Mouse (Mus musculus) heart, embryonic 14.5 days (tissue): ENCODE data around the gene U90926. TPM values are rescaled to one million over a fixed set of nuclear protein-coding genes. Genes with fewer than 3 reads are reported as not detected.
"Not testable (repeated sequence)": the region's sequence is repeated elsewhere in the genome, so short reads cannot be mapped to it uniquely, and the experiment has no call there.

Source experiments
- ATAC-seq: fragments of 200-750 bp; cut with Nextera tagmentation; 2 replicates; pipeline ENCODE4 v1.8.0; 2017; ENCODE audit warnings: low read depth, moderate TSS enrichment; ENCODE audit not compliant: insufficient number of reproducible peaks, insufficient read depth, low FRiP score
- H3K27ac ChIP-seq, 2 experiments: fragments of 200-500 bp in 1 of 2; fragments of 300-500 bp in 1 of 2; sonication (generic) in 1 of 2; replicated peaks in 1 of 2; 2 replicates each; pipeline ENCODE4 v1.5.1; 2012 to 2014; ENCODE audit warnings: low read depth in 2 of 2, low read length in 2 of 2, control low read depth in 1 of 2, mild to moderate bottlenecking in 1 of 2, mixed read lengths in 1 of 2; ENCODE audit not compliant: control insufficient read depth in 1 of 2, insufficient read depth in 1 of 2
- H3K27me3 ChIP-seq: fragments of 300-500 bp; sonication (generic); 2 replicates; pipeline ENCODE4 v1.6.1; 2014; ENCODE audit warnings: mild to moderate bottlenecking, low read length, control low read depth; ENCODE audit not compliant: control insufficient read depth, insufficient read depth
- H3K36me3 ChIP-seq: fragments of 300-500 bp; sonication (generic); 2 replicates; pipeline ENCODE4 v1.6.1; 2014; ENCODE audit warnings: mild to moderate bottlenecking, control low read depth, low read length, mixed read lengths; ENCODE audit not compliant: control insufficient read depth, insufficient read depth
- H3K4me1 ChIP-seq, 2 experiments: fragments of 200-500 bp in 1 of 2; fragments of 300-500 bp in 1 of 2; sonication (generic) in 1 of 2; 2 replicates each; pipeline ENCODE4 v1.6.1; 2012 to 2014; ENCODE audit warnings: low read length in 2 of 2, control low read depth in 1 of 2, mixed read lengths in 1 of 2; ENCODE audit not compliant: control insufficient read depth in 2 of 2, insufficient read depth in 2 of 2
- H3K4me2 ChIP-seq: fragments of 300-500 bp; sonication (generic); 2 replicates; pipeline ENCODE4 v1.6.1; 2014; ENCODE audit warnings: mild to moderate bottlenecking, low read length
- H3K4me3 ChIP-seq, 2 experiments: fragments of 200-500 bp in 1 of 2; fragments of 300-500 bp in 1 of 2; sonication (generic) in 1 of 2; 2 replicates each; pipeline ENCODE4 v1.5.1; 2012 to 2014; ENCODE audit warnings: low read length in 2 of 2, mild to moderate bottlenecking in 2 of 2, control low read depth in 1 of 2, low read depth in 1 of 2, moderate library complexity in 1 of 2; ENCODE audit not compliant: control insufficient read depth in 1 of 2, insufficient read depth in 1 of 2
- H3K9ac ChIP-seq: fragments of 300-500 bp; sonication (generic); 2 replicates; pipeline ENCODE4 v1.6.1; 2014; ENCODE audit warnings: mild to moderate bottlenecking, low read length
- H3K9me3 ChIP-seq: fragments of 300-500 bp; sonication (generic); 2 replicates; pipeline ENCODE4 v1.6.1; 2016; ENCODE audit warnings: low read length, control low read depth; ENCODE audit not compliant: control insufficient read depth
- WGBS: fragments of 180-500 bp; shearing (Covaris S2); extraction: QIAGEN DNeasy Blood & Tissue Kit; methylation state at CpG from one replicate; pipeline ENCODE4 v1.1.7; 2014; 5-methylcytosine and 5-hydroxymethylcytosine counted together
- polyA plus RNA-seq: library from polyadenylated mRNA; unstranded; fragments of >200 nt; fragmentation: Nextera tagmentation; extraction: Ambion mirVana; gene quantifications from 2 replicates; pipeline ENCODE4 v1.2.1, GENCODE M21; 2014

U90926 gene
- polyA plus RNA-seq, 1 experiment from 2014 or later, result not detected

- Histone ChIP-seq H3K9me3 (no peaks in the 10 kb centered on the region), H3K4me3 (no peak overlapping the region), H3K4me2 (no peak overlapping the region), H3K36me3 (peaks cover 92% of the 10 kb centered on the region), H3K27me3 (no peaks in the 10 kb centered on the region), H3K4me1 (no peaks in the 10 kb centered on the region), H3K27ac (no peak overlapping the region), H3K9ac (no peak overlapping the region)
- ATAC-seq, result no peak
- WGBS, result 64% methylated on average over 8 of the region's 8 CpGs
These were observed 16.9 kb downstream of the U90926 start for GRCm38 (mm10) chr5:92198266-92198665.

GRCm38 (mm10) chr5:92196895-92197811 lies 18.1 kb downstream of the U90926 start:
- H3K27ac ChIP-seq, result no peak overlapping the region
- H3K4me3 ChIP-seq, result no peak overlapping the region
- no peak overlapping the region for H3K9ac ChIP-seq
- peaks cover 94% of the 10 kb centered on the region for H3K36me3 ChIP-seq
- WGBS, result 78% methylated on average over 15 of the region's 15 CpGs
- ATAC-seq, result no peak
- no peaks in the 10 kb centered on the region for H3K9me3 ChIP-seq
- no peaks in the 10 kb centered on the region for H3K27me3 ChIP-seq
- H3K4me1 ChIP-seq, result no peaks in the 10 kb centered on the region
- no peak overlapping the region for H3K4me2 ChIP-seq

DNA sequence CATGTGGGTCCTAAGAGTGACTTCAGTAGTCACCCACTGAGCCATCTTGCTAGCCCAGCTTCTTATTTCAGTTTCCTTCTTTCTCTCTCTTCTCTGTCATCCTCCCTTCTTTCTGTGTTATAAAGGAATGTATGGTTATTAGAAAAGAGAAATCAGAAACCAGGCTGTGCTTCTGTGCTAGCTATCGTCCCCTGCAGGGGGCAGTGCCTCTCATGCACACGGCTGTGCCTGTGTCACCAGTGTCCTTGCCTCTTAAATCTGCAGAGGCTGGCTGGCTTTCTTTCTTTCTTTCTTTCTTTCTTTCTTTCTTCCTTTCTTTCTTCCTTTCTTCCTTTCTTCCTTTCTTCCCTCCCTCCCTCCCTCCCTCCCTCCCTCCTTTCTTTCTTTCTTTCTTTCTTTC lies 19.5 kb downstream of the U90926 start:
- H3K4me1 ChIP-seq, H3K27ac ChIP-seq, ATAC-seq, H3K4me3 ChIP-seq, H3K4me2 ChIP-seq, H3K9me3 ChIP-seq, H3K9ac ChIP-seq, H3K27me3 ChIP-seq: not testable (repeated sequence)
- H3K36me3 ChIP-seq, result peaks cover 91% of the 10 kb centered on the region
- 56% methylated on average over 2 of the region's 2 CpGs for WGBS

- 90% methylated on average over 7 of the region's 7 CpGs for WGBS
- Histone ChIP-seq H3K4me2 (no peak overlapping the region), H3K36me3 (peaks cover 86% of the 10 kb centered on the region), H3K4me3 (no peak overlapping the region), H3K9ac (no peak overlapping the region), H3K4me1 (no peaks in the 10 kb centered on the region), H3K27me3 (no peaks in the 10 kb centered on the region), H3K9me3 (peaks cover 8% of the 10 kb centered on the region; the same call in 1 of the 2 replicates), H3K27ac (no peak overlapping the region)
- no peak for ATAC-seq
These were observed 26.2 kb downstream of the U90926 start for GRCm38 (mm10) chr5:92188881-92189483.

GRCm38 (mm10) chr5:92183071-92183830 lies 32.0 kb downstream of the U90926 start:
- H3K36me3 ChIP-seq, result peaks cover 88% of the 10 kb centered on the region
- no peak for ATAC-seq
- no peak overlapping the region for H3K27ac ChIP-seq
- no peak overlapping the region for H3K4me2 ChIP-seq
- no peaks in the 10 kb centered on the region for H3K4me1 ChIP-seq
- H3K9me3 ChIP-seq, result peaks cover under 1% of the 10 kb centered on the region; the same call in 1 of the 2 replicates
- WGBS, result 84% methylated on average over 8 of the region's 8 CpGs
- H3K4me3 ChIP-seq, result no peak overlapping the region
- H3K9ac ChIP-seq, result no peak overlapping the region
- no peaks in the 10 kb centered on the region for H3K27me3 ChIP-seq

DNA sequence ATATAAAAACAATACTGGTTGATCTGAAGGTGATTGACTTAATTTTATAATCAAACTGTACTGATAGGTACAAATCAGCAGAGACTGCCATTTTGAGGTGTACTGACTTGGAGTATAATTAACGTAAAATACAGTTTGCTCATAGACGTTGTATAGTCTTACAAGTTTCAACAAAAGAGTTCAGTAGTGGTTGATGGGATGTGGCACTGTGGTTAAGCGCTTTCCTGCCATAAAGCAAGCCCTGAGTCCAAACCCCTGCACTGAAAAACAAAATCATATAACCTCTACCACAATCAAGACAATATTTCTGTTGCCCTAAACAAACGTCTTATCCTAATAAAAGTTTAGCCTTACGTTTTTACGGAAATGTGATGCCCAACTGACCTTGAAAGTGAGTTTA lies 49.2 kb downstream of the U90926 start:
- Histone ChIP-seq H3K36me3 (peaks cover 68% of the 10 kb centered on the region), H3K27me3 (no peaks in the 10 kb centered on the region), H3K4me2 (no peak overlapping the region), H3K4me1 (no peaks in the 10 kb centered on the region), H3K27ac (no peak overlapping the region), H3K9ac (no peak overlapping the region), H3K4me3 (no peak overlapping the region), H3K9me3 (no peaks in the 10 kb centered on the region)
- 94% methylated on average over 6 of the region's 6 CpGs for WGBS
- ATAC-seq, result no peak
